Mouse (Mus musculus) NIH3T3 (cell line): Measurements from ENCODE around the gene Vdac2.

Experiments used
- DNase-seq: peaks from one replicate; pipeline ENCODE4 v3.0.0-alpha.2; 2012; ENCODE audit warnings: low read depth

The Vdac2 gene

DNA sequence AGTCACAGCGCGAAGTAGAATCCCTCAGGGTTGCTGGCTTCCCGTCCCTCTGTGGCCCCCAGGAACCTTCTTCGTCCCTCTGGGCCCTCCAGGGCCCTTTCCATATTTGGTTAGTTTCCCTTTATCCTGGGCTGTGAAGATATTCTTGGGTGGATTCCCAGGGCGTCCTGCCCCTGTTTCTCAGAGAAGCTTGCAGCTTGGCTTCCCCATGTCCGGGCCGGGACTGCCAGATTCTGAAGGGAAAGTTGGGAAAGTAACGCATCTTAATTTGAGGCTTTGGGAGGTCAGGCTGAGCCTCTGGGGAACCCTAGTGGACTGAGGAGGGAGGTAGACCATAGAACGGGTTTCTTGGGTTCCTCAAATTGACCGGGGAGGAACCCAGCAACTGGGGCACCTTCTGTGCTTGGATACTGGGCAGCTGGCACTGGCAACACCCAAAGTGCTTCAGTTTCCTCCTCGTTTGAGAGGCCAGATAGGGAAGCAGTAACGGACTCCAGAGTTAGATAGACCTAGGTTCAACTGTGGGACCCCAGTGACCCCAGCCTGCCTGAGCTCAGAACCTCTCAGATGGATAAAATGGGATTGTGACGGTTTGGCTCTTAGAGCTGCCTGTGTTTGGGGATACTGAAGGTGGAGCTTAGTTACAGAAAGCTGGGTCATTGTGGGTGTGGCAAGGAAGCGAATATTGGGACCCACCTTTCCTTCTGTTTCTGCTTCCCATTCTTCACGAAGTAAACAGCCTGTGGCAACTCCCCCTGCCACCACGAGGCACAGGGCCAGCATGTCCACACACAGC lies 27.2 kb downstream of the Vdac2 start:
- DNase-seq = no peak

DNA sequence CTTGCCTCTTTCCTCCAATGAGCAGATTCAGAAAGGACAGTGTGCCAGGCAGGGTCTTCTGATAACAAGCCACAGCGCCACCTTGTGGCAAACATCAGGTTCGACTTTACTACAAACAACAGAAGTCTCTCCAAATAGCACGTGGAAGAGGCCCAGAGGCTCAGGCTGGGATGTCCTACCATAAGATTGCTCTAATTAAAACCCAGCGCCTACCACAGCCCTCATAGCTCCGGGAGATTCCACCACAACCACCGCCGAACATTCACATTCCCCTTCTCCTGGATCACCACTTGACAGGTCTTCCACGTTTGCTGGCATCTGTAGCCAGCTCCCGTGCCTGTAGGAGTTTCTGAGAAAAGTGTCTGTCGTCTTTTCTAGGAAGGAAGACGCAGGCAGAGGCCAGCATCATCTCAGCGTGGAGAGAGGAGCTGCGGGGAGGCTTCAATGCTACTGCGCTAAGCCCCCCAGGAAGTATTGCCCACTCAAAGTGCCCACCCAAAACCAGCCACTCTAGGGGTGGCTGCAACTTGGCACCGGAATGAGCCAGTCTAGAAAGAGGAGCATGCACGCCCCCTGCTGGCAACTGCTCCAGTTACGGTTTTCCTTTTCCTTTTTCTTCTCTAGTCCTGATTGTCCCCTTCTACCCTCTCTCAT lies 28.5 kb downstream of the Vdac2 start:
- peak; percentile 81 for DNase-seq

DNA sequence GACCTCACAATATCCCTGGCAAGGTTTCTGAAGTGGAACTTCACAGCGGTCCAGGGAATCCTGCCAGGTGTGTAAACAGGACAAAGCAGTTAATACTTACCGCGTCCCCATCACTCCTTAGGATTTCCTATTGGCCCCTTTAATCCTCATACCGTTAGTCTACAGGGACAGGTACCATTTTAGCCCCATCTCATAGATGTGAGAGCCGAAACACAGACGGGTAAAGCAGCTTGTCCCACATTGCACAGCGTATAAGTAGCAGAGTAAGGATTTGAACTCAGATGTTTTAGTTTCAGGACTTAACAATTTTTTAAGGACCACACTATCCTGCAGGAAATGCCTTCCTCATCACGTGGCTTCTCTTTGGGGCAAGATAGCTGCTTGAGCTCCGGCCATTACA lies 29.2 kb downstream of the Vdac2 start:
- DNase-seq = no peak

DNA sequence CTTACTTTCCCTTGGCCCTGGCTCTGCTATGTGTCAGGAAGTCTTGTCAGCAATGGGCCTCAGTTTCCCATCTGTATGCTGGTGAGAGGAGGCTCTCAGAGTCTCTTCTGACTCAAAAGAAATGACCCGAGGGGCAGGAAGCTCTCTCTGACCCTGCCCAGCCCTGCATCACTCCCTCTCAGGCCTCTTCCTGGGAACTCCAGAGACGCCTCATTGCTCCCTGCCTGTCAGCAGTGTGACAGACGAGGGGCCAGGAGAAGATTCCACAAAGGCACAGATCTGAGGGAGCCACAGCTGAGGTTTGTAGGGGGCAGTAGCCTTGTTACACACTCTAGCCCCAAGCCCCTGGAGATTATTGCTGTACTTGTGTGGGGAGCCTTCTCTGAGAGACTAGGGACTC lies 30.9 kb downstream of the Vdac2 start:
- no peak for DNase-seq

DNA sequence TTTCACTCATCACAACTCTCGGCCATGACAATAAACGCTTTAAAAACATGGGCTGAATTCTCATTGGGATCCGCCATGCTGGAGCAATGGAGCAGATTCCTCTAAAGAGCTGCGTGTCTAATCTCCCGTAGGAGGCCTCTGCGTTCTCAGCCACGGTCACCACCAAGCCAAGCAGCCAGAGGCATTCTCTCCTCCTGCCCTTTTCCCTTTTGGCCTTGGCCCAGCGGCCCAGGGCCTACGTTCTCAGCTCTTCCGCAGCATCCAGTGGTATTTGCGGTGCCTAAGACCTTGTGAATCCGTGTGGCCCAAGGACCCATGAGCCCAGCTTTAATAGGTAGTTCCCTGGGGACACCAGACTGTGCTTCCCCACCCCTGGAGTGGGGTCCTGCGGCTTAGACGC lies 31.8 kb downstream of the Vdac2 start:
- DNase-seq = no peak

DNA sequence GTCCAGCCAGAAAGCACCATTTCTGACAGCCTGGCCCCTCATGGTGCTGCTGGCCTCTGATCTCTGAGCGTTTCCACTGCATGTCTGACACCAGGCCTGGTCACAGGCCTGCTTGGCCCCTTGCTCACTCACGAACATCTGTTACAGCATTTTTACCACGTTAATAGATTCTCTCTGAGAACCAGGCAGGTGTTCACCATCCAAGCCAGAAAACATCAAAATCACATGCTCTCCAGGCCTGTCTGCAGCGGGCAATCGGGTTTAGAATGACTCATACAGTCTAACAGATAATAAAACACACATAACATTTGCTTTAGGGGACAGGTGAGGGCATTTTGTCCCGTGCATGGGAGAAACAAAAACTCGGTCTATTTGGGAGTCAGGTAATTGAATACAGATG lies 41.3 kb downstream of the Vdac2 start:
- DNase-seq = peak; percentile 45

DNA sequence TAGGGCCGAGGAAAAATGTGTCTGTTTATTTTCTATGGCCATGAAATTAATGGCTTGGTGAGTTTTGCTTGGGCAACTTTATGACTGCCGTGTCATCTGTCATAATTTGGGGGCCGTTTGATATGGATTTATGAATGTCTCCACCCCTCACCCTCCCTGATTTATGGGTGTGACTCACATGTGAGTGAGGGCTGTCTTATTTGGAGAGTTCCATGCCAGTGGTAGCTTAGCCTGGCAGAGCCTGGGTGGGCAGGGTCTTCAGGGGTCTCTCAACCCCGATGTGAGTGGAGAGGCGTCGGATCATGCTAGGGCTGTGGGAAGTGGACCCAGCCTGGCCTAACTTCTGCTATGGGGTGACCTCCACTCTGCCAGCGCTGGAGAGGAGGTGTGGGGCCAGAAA lies 41.8 kb downstream of the Vdac2 start:
- peak; percentile 62 for DNase-seq

DNA sequence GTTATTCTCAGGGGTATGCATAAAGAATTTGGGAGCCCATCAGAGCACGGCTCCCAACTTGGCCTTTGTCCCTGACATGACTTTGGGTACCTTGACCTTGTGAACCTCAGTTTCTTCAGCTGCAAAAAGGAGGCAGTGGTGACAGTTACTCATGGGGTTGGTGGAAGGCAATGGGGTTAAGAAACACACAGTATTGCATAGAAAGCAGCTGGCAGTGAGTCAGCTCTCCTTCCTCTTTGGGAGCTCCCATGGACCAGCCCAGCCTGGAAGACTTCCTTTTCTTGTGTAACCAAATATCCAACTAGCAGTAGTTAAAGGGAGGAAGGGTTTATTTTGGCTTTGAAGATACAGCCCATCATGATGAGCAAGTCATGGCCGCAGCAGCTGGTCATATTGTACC lies 65.4 kb downstream of the Vdac2 start:
- DNase-seq = peak; percentile 39

DNA sequence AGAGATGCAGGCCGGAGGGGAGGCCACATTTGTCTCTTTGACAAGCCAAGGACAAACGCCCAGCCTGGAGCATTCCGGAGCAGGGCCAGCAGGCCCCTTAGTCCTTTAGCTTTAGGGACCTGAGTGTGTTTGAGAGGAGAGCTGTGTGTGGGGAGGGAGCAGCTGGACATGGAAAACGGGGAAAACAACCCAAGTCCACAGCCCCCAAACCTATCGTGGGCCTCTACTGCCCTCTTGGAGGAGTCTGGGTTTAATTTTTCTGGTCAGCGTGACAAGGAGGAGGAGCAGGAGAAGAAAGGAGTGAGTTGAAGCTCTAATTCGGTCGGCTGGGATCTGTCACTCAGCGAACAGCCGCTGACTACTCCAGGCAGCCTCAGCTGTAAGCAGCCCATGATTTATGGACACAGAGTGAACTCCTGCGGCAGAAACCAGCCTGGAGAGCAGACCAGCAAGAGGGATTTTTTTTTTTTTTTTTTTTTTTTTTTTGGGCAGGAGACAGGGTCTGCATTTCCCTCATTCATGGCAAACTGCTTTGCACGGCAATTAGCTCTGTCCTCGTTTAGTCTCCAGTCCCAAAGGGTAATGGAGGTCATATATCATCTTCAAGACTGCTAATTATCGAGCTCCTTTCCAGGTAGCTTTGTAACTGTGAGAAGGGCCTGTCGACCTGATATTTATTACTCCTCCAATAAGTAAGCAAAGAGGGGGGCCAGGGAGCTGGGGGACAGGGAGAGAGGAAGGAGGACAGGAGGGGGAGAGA lies 66.7 kb downstream of the Vdac2 start:
- DNase-seq = no peak

DNA sequence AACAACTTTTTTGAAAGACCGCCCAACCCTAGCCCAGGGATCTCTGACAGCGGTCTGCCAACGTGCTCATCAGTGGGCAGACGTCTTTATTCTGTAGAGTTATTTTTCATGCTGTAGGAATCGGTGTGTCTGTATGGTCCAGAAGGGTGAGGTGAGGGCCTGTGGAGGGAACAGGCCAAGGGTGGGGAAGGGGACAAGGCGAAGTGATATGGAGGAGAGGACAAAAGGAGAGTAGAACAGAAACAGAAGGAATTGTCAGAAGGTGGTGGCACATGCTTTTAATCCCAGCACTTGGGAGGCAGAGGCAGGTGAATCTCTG lies 67.3 kb downstream of the Vdac2 start:
- no peak for DNase-seq
